Mouse (Mus musculus) testis, postnatal 10 days (tissue): Measurements from ENCODE around the gene Bglap3.
"Not testable (repeated sequence)": the region's sequence is repeated elsewhere in the genome, so short reads cannot be mapped to it uniquely, and the experiment has no call there.

ENCODE experiments used
- DNase-seq: peaks from one replicate; pipeline ENCODE4 v3.0.0; 2021; ENCODE audit warnings: low spot score

Gene Bglap3

GRCm38 (mm10) chr3:88372643-88373042 lies at the start of gene Bglap3:
TSS of gene Bglap3 (minus strand) at chr3:88372743.
- DNase-seq, result not testable (repeated sequence)

GRCm38 (mm10) chr3:88422020-88422720 lies 49.6 kb upstream of the Bglap3 start:
- no peak for DNase-seq

GRCm38 (mm10) chr3:88420771-88421170 lies 48.2 kb upstream of the Bglap3 start:
- no peak for DNase-seq

GRCm38 (mm10) chr3:88418016-88418415 lies 45.5 kb upstream of the Bglap3 start:
- no peak for DNase-seq

- no peak for DNase-seq
Observed at GRCm38 (mm10) chr3:88415668-88416067, 43.1 kb upstream of the Bglap3 start.

- no peak for DNase-seq
Observed at GRCm38 (mm10) chr3:88412636-88413035, 40.1 kb upstream of the Bglap3 start.

- no peak for DNase-seq
Observed at GRCm38 (mm10) chr3:88411681-88412080, 39.1 kb upstream of the Bglap3 start.

- DNase-seq, result no peak
Observed at GRCm38 (mm10) chr3:88410645-88411031, 38.1 kb upstream of the Bglap3 start.

- peak; percentile 95 for DNase-seq
Observed at GRCm38 (mm10) chr3:88409741-88410644, 37.5 kb upstream of the Bglap3 start, which contains the start of gene Pmf1. TSS of gene Pmf1 (minus strand) at chr3:88410331.

- DNase-seq, result no peak
Observed at GRCm38 (mm10) chr3:88408953-88409352, 36.4 kb upstream of the Bglap3 start.

GRCm38 (mm10) chr3:88407529-88407928 lies 35.0 kb upstream of the Bglap3 start:
- no peak for DNase-seq

- no peak for DNase-seq
Observed at GRCm38 (mm10) chr3:88407090-88407489, 34.5 kb upstream of the Bglap3 start.

- no peak for DNase-seq
Observed at GRCm38 (mm10) chr3:88403522-88404230, 31.1 kb upstream of the Bglap3 start.

GRCm38 (mm10) chr3:88398666-88399065 lies 26.1 kb upstream of the Bglap3 start:
- DNase-seq, result no peak

- DNase-seq, result no peak
Observed at GRCm38 (mm10) chr3:88395742-88396141, 23.2 kb upstream of the Bglap3 start.

- no peak for DNase-seq
Observed at GRCm38 (mm10) chr3:88395288-88395687, 22.7 kb upstream of the Bglap3 start.

GRCm38 (mm10) chr3:88393776-88394375 lies 21.3 kb upstream of the Bglap3 start:
- no peak for DNase-seq

- DNase-seq, result no peak
Observed at GRCm38 (mm10) chr3:88384364-88384763, 11.8 kb upstream of the Bglap3 start, which contains the start of gene Bglap. TSS of gene Bglap (minus strand) at chr3:88384464.

- not testable (repeated sequence) for DNase-seq
Observed at GRCm38 (mm10) chr3:88382383-88382782, 9.8 kb upstream of the Bglap3 start.

GRCm38 (mm10) chr3:88381389-88382315 lies 9.1 kb upstream of the Bglap3 start:
- not testable (repeated sequence) for DNase-seq

GRCm38 (mm10) chr3:88378599-88378998 lies 6.1 kb upstream of the Bglap3 start, which contains the start of gene Bglap2:
TSS of gene Bglap2 (minus strand) at chr3:88378699.
- DNase-seq, result not testable (repeated sequence)
